Comparison of ENCODE assay signal across 8 mouse cellular contexts in genomic region chr2:132282453-132283174, GRCm38 (mm10). TPM values are rescaled to one million over a fixed set of nuclear protein-coding genes. Genes with fewer than 3 reads are reported as not detected.
A peak's percentile ranks its signal among the peaks of the same experiment; 100 is the strongest.
DNase-seq lines count a peak whose midpoint lies in the region; ATAC-seq and TF ChIP-seq lines count a peak whose summit lies in the region.

No protein-coding gene starts in this region.

- ATAC-seq in erythroblast, adult 5-6 weeks (replicated peaks; ENCODE audit: low FRiP score, poor library complexity, severe bottlenecking) = no peak
- no peak; the same call in 1 of the 2 replicates for ATAC-seq in heart, embryonic 11.5 days (replicated peaks; ENCODE audit: insufficient number of reproducible peaks, low FRiP score, low TSS enrichment)
- no peak for ATAC-seq in liver, embryonic 12.5 days

- no peak for TF ChIP-seq CTCF in ES-Bruce4 (IDR thresholded peaks at IDR 0.05; ENCODE audit: low read depth, low read length)

- peak overlapping the region; percentile 8 for H3K9ac ChIP-seq in ES-Bruce4 (ENCODE audit: low read depth, poor library complexity, severe bottlenecking)
- 0 out of 2 replicates have a peak overlapping the region, but pooled peaks have one; percentile 22 for H3K9ac ChIP-seq in heart, embryonic 11.5 days (ENCODE audit: low read depth, low read length)
- H3K9ac ChIP-seq in liver, embryonic 12.5 days = no peak overlapping the region

- WGBS in heart, embryonic 11.5 days (ENCODE audit: insufficient replicate concordance) = 23% methylated on average over 12 of the region's 12 CpGs
- WGBS in liver, embryonic 12.5 days (ENCODE audit: insufficient replicate concordance) = 39% methylated on average over 12 of the region's 12 CpGs

- H3K4me2 ChIP-seq in heart, embryonic 11.5 days = peak overlapping the region; percentile 45
- peak overlapping the region; percentile 18; the same call in 1 of the 2 replicates for H3K4me2 ChIP-seq in liver, embryonic 12.5 days

- H3K4me1 ChIP-seq in erythroblast, embryonic 14.5 days (ENCODE audit: control insufficient read depth) = peaks cover 32% of the 10 kb centered on the region
- peaks cover 6% of the 10 kb centered on the region for H3K4me1 ChIP-seq in ES-Bruce4 (ENCODE audit: control insufficient read depth, insufficient read depth, low read length)
- H3K4me1 ChIP-seq in heart, embryonic 11.5 days (ENCODE audit: control insufficient read depth, insufficient read depth, low read length) = peaks cover 36% of the 10 kb centered on the region
- peaks cover 55% of the 10 kb centered on the region for H3K4me1 ChIP-seq in liver, embryonic 12.5 days

- H3K9me3 ChIP-seq in erythroblast, embryonic 14.5 days (ENCODE audit: control insufficient read depth, low read length) = no peaks in the 10 kb centered on the region
- no peaks in the 10 kb centered on the region for H3K9me3 ChIP-seq in ES-Bruce4 (replicated peaks; ENCODE audit: control insufficient read depth, insufficient read depth, low read length, poor library complexity, severe bottlenecking)
- no peaks in the 10 kb centered on the region for H3K9me3 ChIP-seq in heart, embryonic 11.5 days (replicated peaks; ENCODE audit: control insufficient read depth, low read length)
- H3K9me3 ChIP-seq in liver, embryonic 12.5 days (replicated peaks) = no peaks in the 10 kb centered on the region

- no peak for TF ChIP-seq POLR2A in ES-Bruce4 (IDR thresholded peaks at IDR 0.05; ENCODE audit: insufficient read depth, low read length)

- peak overlapping the region; percentile 78 for H3K27ac ChIP-seq in ES-Bruce4 (ENCODE audit: insufficient read depth, low read length)
- peak overlapping the region; percentile 64 for H3K27ac ChIP-seq in heart, embryonic 11.5 days (ENCODE audit: low read depth, low read length)
- peak overlapping the region; percentile 58; the same call in 1 of the 2 replicates for H3K27ac ChIP-seq in liver, embryonic 12.5 days

- peak overlapping the region; percentile 34 for H3K4me3 ChIP-seq in erythroblast, embryonic 14.5 days (replicated peaks)
- peak overlapping the region; percentile 51 for H3K4me3 ChIP-seq in ES-Bruce4 (ENCODE audit: low read depth, low read length)
- no peak overlapping the region for H3K4me3 ChIP-seq in heart, embryonic 11.5 days (ENCODE audit: low read depth, low read length)
- no peak overlapping the region for H3K4me3 ChIP-seq in liver, embryonic 12.5 days

- DNase-seq in ovary, postnatal 14 days (ENCODE audit: low spot score) = no peak
- DNase-seq in urinary bladder, postnatal 14 days (ENCODE audit: low spot score) = no peak
- no peak for DNase-seq in left cerebral cortex, adult 11 months (ENCODE audit: low spot score)

- no peak for TF ChIP-seq EP300 in ES-Bruce4 (IDR thresholded peaks at IDR 0.05; ENCODE audit: insufficient read depth, low read depth, low read length)

- H3K27me3 ChIP-seq in erythroblast, embryonic 14.5 days (ENCODE audit: control insufficient read depth) = no peaks in the 10 kb centered on the region
- H3K27me3 ChIP-seq in ES-Bruce4 (ENCODE audit: control insufficient read depth, insufficient read depth, low read length, poor library complexity, severe bottlenecking) = no peaks in the 10 kb centered on the region
- peaks cover 7% of the 10 kb centered on the region; the same call in 1 of the 2 replicates for H3K27me3 ChIP-seq in heart, embryonic 11.5 days (ENCODE audit: control insufficient read depth, insufficient read depth, low read length)
- no peaks in the 10 kb centered on the region for H3K27me3 ChIP-seq in liver, embryonic 12.5 days (replicated peaks)

- H3K36me3 ChIP-seq in erythroblast, embryonic 14.5 days (ENCODE audit: control insufficient read depth) = peaks cover 27% of the 10 kb centered on the region
- no peaks in the 10 kb centered on the region for H3K36me3 ChIP-seq in ES-Bruce4 (ENCODE audit: control insufficient read depth, insufficient read depth, low read length, poor library complexity, severe bottlenecking)
- H3K36me3 ChIP-seq in heart, embryonic 11.5 days (ENCODE audit: control insufficient read depth, insufficient read depth, low read length) = no peaks in the 10 kb centered on the region
- H3K36me3 ChIP-seq in liver, embryonic 12.5 days = peaks cover 13% of the 10 kb centered on the region; the same call in 1 of the 2 replicates

RNA-seq across cellular contexts. Expression of gene Cds2, which starts 19.7 kb away (rescaled TPM):
- 0.64 and 0.71 TPM in 2 replicates for polyA plus RNA-seq in erythroblast, embryonic 14.5 days (2012)
- total RNA-seq in erythroblast, adult 5-6 weeks (2015; ENCODE audit: low replicate concordance) = 5.4 and 6.1 TPM in 2 replicates
- 6.0 and 7.9 TPM in 2 replicates for total RNA-seq in erythroblast, adult 5-6 weeks (2017; ENCODE audit: low replicate concordance)
- polyA plus RNA-seq in ES-Bruce4 (2011; ENCODE audit: insufficient read depth, insufficient read length, low read depth, missing spikeins) = 74.3 and 83.4 TPM in 2 replicates
- 13.0 and 18.5 TPM in 2 replicates for polyA plus RNA-seq in heart, embryonic 11.5 days (2014; fragmentation: Nextera tagmentation; extraction: Ambion mirVana)
- polyA plus RNA-seq in liver, embryonic 12.5 days (2016; fragmentation: Nextera tagmentation; extraction: Ambion mirVana) = 13.7 and 15.4 TPM in 2 replicates

RNA-seq across cellular contexts. Expression of gene Pcna, which starts 29.5 kb away (rescaled TPM):
- polyA plus RNA-seq in erythroblast, embryonic 14.5 days (2012) = 11.3 and 19.1 TPM in 2 replicates
- 310 and 324 TPM in 2 replicates for total RNA-seq in erythroblast, adult 5-6 weeks (2015; ENCODE audit: low replicate concordance)
- total RNA-seq in erythroblast, adult 5-6 weeks (2017; ENCODE audit: low replicate concordance) = 228 and 255 TPM in 2 replicates
- polyA plus RNA-seq in ES-Bruce4 (2011; ENCODE audit: insufficient read depth, insufficient read length, low read depth, missing spikeins) = 355 and 368 TPM in 2 replicates
- polyA plus RNA-seq in heart, embryonic 11.5 days (2014; fragmentation: Nextera tagmentation; extraction: Ambion mirVana) = 209 and 212 TPM in 2 replicates
- 353 and 360 TPM in 2 replicates for polyA plus RNA-seq in liver, embryonic 12.5 days (2016; fragmentation: Nextera tagmentation; extraction: Ambion mirVana)

RNA-seq across cellular contexts. Expression of gene Tmem230, which starts 35.0 kb away (rescaled TPM):
- 1.6 and 1.9 TPM in 2 replicates for polyA plus RNA-seq in erythroblast, embryonic 14.5 days (2012)
- total RNA-seq in erythroblast, adult 5-6 weeks (2015; ENCODE audit: low replicate concordance) = 21.3 and 27.4 TPM in 2 replicates
- 9.9 and 13.3 TPM in 2 replicates for total RNA-seq in erythroblast, adult 5-6 weeks (2017; ENCODE audit: low replicate concordance)
- 46.0 and 47.7 TPM in 2 replicates for polyA plus RNA-seq in ES-Bruce4 (2011; ENCODE audit: insufficient read depth, insufficient read length, low read depth, missing spikeins)
- polyA plus RNA-seq in heart, embryonic 11.5 days (2014; fragmentation: Nextera tagmentation; extraction: Ambion mirVana) = 42.1 and 44.2 TPM in 2 replicates
- polyA plus RNA-seq in liver, embryonic 12.5 days (2016; fragmentation: Nextera tagmentation; extraction: Ambion mirVana) = 24.4 and 25.7 TPM in 2 replicates

Comparison
In these comparisons a context has a peak if more than half of its experiments do, and no peak if none do; other contexts are left out.
1. H3K4me3 ChIP-seq: peak in erythroblast, embryonic 14.5 days (single experiment) and ES-Bruce4 (single experiment); none in heart, embryonic 11.5 days (single experiment) and liver, embryonic 12.5 days (single experiment).
2. RNA of gene Pcna, which starts 29.5 kb away (polyA plus RNA-seq): 355 to 368 TPM in ES-Bruce4, 353 to 360 TPM in liver, embryonic 12.5 days and 209 to 212 TPM in heart, embryonic 11.5 days; 11.3 to 19.1 TPM in erythroblast, embryonic 14.5 days; every median in the first group is over 10 times any median in the second.
3. Peak in every context shown above with its lines, with median percentiles within 50 percentile points of each other: H3K27ac ChIP-seq.